Mouse (Mus musculus) urinary bladder, adult 18-20 months (tissue): ENCODE measurements at regions not wholly inside any gene's neighbourhood (a gene's known extent, or its start where the extent isn't known, plus 50 kb on each side); places are given as distances from the start of the nearest gene placed in this dataset.
"Not testable (repeated sequence)": the region's sequence is repeated elsewhere in the genome, so short reads cannot be mapped to it uniquely, and the experiment has no call there.

Source experiments
- DNase-seq, 2 experiments: peaks; one replicate each; pipeline ENCODE4 v3.0.0; 2022; ENCODE audit warnings: low spot score in 2 of 2, mixed read lengths in 2 of 2

DNA sequence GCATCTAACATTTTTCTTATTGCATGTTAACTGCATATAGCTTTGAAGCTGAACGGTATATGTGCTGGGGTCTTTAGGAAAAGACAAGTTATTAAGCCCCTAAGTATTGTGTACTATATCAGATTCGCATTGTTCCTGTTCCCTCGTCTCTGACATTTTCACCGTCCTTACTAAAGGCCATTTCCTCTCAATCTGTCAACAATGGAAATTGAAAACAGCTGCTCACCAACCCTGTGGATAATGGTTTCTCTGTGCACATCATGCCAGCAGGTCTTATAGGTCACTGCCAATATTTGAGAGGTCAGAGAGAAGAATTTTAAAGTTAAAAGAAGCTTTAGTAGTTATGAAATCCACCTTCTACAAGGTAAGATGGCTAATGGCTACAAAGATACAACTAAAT lies 797.4 kb upstream of the Impad1 start:
- no peak for DNase-seq

DNA sequence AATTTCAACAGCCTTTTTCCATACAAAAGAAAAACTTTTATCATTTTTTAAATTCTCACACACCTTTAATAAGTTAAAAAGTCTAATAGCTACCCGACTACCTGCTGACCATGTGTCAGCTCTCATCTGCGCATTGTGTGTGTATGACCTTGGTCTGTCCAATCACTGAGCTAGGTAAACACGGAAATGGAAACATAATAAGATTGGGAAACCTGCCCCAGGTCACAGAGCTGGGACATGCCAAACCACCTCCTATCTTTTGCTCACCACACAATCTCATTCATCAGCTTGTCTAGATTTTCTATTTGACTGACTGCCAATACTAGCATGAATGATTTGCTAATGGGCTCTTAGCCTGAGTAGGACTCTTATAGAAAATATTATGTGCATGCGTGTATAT lies 794.3 kb upstream of the Impad1 start:
- DNase-seq: peak in 1 of 2 experiments; percentile 11

DNA sequence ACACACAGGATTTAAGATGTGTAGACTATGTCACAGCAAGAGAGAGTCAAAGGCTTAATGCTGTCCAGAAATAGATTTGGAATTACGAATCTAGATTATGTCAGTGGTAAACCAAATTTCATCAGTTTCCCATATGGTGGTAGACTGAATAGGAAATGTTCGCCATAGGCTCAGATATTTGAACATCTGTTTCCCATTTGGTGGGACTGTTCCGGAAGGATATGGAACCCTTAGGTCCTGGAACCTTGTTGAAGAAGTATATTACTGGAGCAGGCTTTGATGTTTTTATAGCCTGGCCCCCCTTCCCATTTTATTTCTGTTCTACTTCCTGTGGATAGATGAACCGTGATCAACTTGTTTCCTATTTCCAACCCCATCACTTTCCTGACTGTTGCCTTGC lies 792.0 kb upstream of the Impad1 start:
- no peak for DNase-seq

DNA sequence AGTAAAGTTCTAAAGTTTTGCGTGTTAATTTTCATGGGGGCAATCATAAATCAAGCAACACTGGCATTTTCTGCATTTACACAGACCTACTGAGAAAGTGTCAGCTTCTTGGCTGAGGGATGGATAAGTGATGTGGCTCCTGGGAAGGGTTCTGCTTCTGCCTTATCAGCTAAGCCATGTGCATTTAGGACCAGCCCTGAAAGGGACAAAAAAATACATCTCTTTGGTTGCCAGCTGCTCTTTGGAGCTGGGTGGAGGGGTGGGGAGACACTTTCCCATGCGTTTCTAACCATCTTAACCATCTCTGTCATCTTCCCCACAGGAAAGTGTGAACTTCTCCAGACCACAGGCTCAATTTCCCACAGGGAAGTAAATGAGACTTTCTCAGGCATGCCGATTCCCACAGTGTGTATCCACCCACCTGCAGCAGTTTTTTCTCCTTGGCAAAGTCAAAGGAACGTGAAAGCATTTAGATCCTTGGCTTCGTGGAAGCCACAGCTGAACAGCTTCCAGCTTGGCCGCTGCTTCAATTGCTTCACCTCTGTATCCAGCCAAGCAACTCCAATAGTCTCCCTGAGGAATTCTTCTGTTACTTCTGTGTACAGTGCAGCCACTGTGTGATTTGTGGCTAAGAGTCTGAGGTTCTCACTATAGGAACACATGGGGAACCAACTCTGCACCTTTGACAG lies 791.0 kb upstream of the Impad1 start:
- peak in 1 of 2 experiments; percentile 9 for DNase-seq

DNA sequence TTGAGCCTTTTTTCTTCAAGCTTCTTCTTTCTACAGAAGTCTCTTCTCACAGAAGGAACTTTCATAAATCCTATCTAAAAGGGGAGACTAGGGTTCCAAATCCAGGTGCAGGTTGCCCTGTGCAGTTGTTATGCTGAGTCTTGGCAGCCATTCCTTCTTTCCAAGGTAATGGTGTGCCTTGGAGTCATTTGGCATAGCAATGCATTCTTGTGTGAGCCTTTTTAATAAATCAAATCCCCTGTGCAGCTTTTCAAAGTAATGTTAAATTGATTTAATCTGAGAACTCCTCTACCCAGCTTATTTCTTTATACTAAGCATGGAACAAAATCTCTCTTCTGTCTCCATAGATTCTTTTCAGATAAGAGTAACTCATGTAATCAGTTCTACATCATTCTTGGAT lies 774.9 kb upstream of the Impad1 start:
- no peak for DNase-seq

DNA sequence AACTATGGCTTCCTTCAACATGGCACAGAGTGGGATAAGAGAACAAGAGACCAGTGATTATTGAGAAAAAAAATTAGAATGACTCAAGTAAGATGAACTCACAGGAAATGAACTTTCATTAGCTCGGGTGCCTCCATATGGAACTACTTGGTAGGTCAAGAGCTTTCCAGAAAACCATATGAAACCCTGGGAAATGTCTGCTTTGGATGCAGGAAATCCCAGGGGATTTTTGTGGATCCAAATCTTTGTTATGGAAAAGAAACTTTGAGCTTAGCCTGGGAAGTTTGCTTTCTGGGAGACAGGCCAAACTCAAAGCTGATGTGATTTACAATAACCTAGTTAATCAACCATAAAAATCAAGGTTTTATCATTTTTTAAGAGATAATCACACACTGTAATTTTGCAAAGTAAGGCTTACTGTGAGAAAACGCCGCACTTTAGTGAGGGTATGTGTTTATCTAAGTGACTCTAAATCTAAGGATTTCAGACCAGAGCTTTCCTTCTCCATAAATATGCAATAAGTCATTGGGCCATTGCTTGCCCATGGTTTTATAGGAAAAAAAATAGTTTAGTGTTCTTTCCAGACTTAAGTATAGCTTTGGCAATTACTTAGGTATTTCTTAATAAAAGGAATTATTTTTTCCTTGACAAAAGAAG lies 767.0 kb upstream of the Impad1 start:
- DNase-seq: no peak

DNA sequence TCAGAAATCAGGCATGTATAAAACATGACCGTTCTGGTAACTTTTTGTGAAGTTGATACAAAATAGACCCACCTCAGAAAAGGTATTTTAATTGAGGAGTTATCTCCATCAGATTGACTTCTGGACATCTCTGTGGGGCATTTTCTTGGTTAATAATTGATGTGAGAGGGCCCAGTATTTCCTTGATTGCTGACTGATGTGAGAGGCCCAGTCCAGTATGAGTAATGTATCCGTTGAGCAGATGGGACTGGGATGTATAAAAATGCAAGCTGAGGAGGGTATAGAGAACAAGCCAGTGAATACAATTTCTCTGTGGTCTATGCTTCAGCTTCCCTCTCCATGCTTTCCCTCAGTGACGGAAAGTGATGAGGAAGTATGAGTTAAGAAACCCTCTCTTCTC lies 747.0 kb upstream of the Impad1 start:
- no peak for DNase-seq

DNA sequence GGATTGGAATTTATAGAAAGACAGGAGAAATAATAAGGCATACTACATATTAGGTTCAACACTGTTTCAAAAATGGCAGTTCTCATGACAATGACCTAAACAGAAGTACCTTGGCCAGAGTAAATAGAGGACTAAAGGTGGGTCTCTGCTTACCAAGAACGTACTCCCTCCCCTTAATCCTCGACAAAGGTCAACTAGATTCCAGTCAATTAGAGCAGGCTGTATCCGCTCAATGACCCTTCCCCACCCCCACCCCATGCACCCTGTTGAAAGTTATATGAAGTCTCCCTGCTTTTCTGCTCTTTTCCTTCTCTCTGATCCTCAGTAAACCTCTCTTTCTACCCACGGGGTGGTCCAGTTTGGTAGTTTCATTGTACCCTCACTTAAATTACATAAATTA lies 737.3 kb upstream of the Impad1 start:
- DNase-seq: no peak

DNA sequence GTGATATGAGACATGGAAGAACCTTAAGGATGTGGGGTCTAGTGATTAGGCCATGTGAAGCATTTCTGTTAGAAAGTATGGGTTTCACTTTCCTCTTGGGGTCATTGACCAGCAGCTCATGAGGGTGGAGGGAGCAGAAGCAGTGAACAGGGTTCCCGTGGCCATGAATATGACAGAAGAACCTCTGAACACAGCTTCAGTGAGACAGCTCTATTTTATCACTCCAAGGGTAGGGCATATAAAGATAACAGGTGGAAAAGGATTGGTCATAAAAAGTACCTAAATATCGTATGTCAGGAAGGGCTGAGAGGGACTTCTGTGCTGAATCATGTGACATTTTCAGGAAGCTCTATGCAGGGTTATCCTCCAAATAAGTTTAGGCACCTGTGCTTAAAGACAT lies 725.4 kb upstream of the Impad1 start:
- no peak for DNase-seq

DNA sequence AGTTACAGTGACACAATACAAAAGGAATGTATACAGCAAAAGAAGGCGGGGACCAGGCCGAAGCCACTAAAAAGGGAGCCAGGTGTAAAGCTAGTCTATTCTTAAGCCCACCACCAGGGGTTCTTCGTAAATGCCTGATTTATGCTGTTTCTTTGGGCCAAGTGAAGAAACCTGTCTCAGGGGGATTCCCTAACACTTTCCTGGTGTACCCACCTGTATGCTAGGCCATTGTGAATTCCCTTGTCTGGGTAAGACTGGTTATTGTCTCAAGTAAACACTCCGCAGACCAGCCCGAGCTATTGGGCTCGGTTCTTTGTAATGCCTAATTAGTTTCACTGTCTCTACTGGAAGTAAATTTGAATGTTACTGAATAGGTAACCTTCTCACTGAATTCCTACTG lies 722.3 kb upstream of the Impad1 start:
- DNase-seq: not testable (repeated sequence)

DNA sequence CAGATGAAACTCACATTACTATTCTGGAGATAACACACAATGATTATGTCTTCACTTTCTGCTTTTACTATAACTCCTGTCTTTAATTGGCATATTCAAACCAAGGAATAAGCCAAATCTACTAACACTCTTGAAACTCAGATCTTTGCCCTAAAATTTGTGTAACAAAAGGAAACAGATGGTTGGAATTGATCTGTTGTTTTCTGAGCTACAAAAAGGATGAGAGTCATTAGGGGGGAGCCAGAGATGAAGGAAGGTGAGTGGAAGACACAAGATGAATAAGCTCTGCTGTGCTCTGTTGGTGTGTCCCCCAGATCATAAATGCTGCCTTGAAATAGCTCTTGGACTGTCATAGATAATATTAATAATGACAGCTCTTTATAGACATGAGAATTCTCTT lies 718.6 kb upstream of the Impad1 start:
- no peak for DNase-seq

DNA sequence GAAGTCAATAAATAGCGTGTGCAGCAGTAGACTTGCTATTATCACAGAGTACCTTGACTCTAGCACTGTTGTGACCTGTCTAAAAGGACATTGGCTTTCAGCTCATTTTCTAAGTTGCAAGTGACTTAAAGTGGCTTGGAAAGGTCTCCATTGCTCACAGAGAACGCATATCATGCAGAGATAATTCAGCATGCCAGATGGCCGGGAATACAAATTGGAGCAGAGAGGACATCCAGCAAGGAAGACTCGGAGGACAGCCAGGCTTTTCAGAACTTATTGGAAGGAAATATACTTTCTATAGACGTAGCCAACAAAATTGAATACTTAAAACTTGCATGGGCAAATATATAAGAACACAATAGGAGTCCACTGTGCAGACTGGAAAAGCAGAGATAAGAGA lies 716.2 kb upstream of the Impad1 start:
- no peak for DNase-seq

DNA sequence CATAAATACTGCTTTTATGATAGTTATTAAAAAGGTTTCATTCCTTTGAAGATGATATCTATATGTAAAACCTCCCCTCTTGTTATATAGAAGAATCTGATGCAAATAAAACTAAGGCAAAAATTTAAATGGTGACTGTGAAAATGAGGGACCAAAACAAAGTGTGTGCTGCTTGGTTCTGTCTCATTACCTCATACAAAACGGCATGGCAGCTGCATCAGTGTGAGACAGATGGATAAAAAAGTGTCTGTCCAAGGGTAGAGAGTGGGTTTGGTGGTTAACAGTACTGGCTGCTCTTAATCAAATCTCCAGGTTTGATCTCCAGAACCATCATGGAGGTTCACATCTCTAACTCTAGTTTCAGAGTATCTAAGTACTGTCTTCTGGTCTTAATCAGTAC lies 701.9 kb upstream of the Impad1 start:
- DNase-seq: no peak

DNA sequence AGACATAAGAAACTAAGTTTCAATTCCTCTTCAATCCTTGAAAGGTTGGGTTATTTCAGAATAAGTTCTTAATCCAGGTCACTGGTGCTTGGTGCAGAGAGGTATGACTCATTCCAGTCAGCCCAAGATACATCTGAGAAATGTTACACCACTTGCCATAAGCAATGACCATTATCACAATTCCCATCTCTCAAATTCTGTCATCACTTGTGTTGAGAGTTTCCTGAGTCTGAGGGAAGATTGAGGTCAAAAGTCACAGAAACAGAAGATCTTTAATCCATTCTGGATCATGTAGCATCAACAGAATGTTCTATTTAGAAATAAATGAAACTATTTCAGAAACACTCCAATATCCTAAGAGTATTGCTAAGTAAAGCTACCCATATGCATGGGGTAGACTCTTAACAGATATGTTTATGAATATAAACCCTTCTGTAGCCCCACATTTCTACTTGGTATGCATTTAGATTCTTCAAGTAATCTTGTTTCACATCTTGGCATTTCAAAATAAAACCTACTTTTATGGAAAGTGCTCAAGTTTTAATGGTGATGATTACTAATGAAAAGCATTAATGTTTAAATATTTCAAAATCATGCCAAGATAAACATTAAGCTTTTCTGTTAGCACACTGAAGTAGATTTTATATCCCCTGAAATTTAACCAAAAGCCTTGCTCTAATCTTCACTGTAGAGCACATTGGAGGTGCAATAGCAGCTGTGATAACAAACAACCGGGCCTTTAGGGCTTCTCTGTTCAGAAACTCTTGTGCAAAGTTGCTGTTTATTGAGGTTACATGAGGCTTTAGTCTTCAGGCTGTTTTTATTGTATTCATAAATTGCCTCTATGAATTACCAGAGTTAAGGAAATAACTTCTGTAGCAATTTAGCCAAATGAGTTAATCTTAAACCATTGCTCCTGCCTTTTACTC lies 701.2 kb upstream of the Impad1 start:
- DNase-seq: no peak

DNA sequence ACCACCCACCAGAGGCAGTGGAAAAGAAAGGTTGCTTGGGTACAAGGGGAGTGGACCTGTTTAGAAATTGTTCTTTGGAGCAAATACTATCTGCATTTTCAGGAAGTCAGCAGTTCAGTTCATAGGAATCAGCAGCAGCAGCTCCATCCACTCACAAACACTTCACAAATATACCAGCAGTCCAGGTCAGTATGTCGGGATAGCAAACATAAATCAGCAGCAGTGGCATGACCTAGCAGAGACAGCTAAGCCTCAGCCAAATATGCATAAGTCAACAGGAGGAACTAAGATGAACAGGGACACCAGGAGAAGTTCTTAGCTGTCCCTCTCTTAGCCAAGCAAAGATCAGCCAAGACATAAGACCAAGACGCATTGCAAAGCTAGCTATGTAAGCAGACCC lies 693.6 kb upstream of the Impad1 start:
- DNase-seq: no peak

DNA sequence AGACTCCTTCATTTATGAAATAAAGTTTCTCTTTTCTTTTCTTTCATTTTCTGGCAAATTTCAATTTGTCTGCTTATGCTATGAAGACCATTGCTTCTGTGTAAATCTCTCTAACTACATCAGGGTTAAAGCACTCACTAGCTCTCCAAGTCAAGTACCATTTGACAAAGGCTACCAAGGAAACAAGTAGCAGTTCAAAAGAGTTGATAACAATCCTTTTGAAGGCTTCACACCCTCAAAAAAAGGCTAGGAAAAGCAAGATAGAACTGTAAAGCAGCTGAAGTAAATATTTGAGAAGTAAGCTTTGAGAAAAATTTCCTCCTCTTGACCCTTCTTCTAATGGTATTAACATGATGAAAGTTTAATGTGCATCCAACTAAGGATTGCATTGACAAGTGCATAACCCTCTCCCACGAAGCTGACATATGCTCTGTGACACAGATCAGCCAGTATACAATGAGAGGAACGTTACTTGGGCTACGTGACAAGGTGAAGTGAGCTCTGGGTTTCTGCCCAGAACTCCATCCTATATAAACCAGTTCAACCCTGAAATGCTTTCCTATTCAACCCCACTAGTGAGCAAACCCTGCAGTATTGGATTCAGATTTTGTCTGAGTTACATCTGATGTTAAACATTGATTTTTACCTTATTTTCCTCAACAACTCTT lies 678.9 kb upstream of the Impad1 start:
- no peak for DNase-seq

DNA sequence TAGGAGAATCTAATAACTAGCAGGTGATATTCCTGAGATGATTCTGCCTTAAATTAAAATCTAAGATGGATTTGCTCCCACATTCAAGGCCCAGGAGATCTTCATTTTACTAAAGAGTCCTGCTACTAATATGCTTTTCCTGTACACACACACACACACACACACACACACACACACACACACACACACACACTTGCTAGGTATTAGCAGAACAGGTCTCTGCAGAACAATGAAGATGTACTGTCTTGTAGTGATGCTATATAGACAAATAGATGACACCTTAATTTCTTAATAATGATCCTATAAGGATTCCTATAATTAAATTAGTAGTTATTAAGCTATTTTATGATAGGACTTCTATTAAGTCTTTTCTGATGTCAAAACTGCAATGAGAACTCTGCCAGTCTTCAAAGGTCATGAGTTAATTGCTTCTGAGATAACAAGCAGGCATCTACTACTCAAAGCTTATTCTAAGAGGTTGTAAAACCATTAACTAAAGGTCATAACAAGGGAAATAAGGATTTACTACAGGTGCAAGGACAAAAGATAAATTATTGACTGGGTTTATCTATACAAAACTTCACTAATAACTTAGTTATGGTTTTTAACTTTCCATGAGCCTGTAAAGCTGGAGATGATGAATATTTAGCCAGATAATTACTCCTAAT lies 666.0 kb upstream of the Impad1 start:
- no peak for DNase-seq

DNA sequence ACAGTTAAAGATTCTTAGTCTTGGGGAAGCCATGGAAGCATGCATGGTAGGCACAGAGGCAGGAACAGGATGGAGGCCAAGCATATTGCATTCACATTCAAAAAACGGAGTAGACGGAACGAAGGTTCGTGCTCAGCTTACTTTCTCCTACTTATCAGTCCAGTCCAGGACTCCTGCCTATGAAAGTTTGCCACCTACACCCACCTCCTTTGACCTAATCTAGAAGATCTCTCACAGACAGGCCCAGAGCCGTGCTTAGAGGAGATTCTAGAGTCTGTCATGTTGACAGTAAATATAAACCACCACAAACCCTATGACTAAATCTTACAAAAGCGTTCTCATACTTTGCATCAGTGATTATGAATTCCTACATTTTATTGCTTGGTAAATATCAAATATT lies 657.3 kb upstream of the Impad1 start:
- DNase-seq: no peak

DNA sequence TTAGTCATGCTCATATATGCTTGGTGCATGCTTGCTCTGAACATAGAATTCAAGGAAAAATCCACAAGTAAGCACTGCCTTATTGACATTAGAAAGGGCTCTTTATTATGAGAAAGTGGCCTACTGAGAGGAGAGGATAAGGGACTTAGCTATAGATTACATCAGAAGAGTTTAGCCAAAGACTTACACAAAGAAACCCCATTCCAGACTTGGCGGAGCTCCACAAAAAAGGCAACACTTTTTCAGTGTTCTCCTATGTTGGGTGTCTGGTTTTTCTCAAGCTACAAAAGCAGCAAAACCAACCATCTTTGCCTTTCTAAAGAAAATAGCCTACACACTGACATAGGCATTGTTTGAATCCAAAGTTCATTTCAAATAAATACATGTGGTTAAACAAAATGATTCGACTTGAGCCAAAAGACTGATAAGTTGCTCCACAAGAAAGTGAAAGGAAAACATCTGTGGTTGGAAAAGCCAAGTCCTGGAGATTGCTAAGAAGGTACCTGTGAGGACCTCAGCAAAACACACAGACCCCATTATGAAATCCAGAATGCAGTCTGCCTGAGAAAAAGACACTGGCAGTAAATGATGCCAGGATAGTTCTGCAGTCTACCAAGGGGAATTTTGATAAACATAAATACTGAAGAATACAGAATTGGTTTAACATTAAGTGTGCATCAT lies 648.3 kb upstream of the Impad1 start:
- no peak for DNase-seq

DNA sequence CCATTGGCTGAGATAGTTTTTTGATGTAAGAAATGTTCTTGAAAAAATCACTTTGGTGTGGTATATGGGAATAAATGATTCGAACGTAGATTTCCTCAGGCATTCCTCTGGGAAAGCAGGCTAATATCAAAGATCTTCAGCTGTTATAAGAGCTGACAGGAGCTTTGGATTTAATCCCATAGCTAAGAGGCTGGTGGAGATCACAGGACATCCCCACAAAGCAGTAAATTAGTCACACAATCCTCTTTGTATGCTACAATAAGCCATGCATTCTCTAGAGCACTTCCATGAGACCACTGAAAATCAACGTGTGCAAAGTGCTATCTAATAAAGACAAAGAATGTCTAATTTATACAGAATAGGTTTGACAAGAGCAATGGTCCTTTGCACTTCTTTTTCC lies 643.9 kb upstream of the Impad1 start:
- DNase-seq: no peak
